Mouse (Mus musculus) heart, postnatal 0 days (tissue): ENCODE measurements around the gene Nav2.

Source experiments
- CTCF ChIP-seq: IDR thresholded peaks from 2 replicates; pipeline ENCODE4 v1.5.1; 2016; ENCODE audit warnings: antibody characterized with exemption, control low read depth, low read depth
- EP300 ChIP-seq: IDR thresholded peaks from 2 replicates; pipeline ENCODE4 v1.6.1; 2016; ENCODE audit warnings: antibody characterized with exemption, low read depth

- TF ChIP-seq CTCF, result no peak
- no peak for TF ChIP-seq EP300
Measured at GRCm38 (mm10) chr7:48897539-48898163, 10.9 kb upstream of the Nav2 start.
